Mouse (Mus musculus): Measurements from ENCODE around the gene Sall4.

DNA sequence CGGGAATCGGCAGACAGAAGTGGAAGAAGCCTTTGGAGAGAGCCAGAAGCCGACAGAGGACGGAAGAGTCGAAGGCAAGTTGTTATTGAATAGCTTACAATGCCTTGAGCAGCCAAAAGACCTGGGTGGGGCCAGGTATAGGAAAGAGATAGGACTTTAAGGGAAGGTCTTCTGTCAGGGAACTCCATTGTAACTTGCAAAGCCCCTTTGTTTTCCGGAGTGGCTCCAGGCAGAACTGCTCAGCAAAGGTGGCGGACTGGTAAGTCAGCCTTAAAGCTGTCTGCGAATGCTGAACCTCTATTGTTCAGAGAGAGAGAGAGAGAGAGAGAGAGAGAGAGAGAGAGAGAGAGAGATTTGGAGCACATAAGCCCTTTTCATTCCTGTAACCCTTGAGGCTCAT, 1.5 kb upstream of the Sall4 start:
- TF ChIP-seq CTCF (IDR thresholded peaks at IDR 0.05 in 2 of 3, conservative IDR thresholded peaks at IDR 0.05 in 1 of 3; ENCODE audit: control insufficient read depth in 1 of 3, insufficient read depth in 1 of 3, low read depth in 2 of 3, low read length in 3 of 3, poor library complexity in 1 of 3, severe bottlenecking in 1 of 3) (no peak), POLR2A (IDR thresholded peaks at IDR 0.05; ENCODE audit: control insufficient read depth in 1 of 2, insufficient read depth in 1 of 2, low read depth in 1 of 2, low read length in 2 of 2, poor library complexity in 1 of 2) (no peak), MAFK (IDR thresholded peaks at IDR 0.05; ENCODE audit: borderline replicate concordance, low read depth, low read length) (no peak), EP300 (IDR thresholded peaks at IDR 0.05; ENCODE audit: low read depth in 1 of 2, low read length in 2 of 2) (no peak), ZC3H11A (IDR thresholded peaks at IDR 0.05; ENCODE audit: low read depth, low read length) (no peak), CHD2 (IDR thresholded peaks at IDR 0.05; ENCODE audit: low read length) (no peak), GATA1 (IDR thresholded peaks at IDR 0.05; ENCODE audit: low read depth, low read length) (no peak), MAX (IDR thresholded peaks at IDR 0.05; ENCODE audit: low read length) (no peak), NELFE (IDR thresholded peaks at IDR 0.05; ENCODE audit: low read depth, low read length) (no peak), USF1 (IDR thresholded peaks at IDR 0.05; ENCODE audit: low read depth, low read length) (no peak), SMC3 (IDR thresholded peaks at IDR 0.05; ENCODE audit: low read depth, low read length) (no peak), ETS1 (IDR thresholded peaks at IDR 0.05; ENCODE audit: low read depth, low read length) (no peak), ZMIZ1 (IDR thresholded peaks at IDR 0.05; ENCODE audit: low read depth, low read length) (no peak), SIN3A (IDR thresholded peaks at IDR 0.05; ENCODE audit: low read length) (no peak)

Measured in MEL (cell line).